Mouse (Mus musculus) liver, adult 2 months (tissue): Measurements from ENCODE around the gene Rnf26.

ENCODE experiments used
- CTCF ChIP-seq: fragments of 200-500 bp; IDR thresholded peaks from 2 replicates; pipeline ENCODE4 v1.5.1; 2011; ENCODE audit warnings: low read depth, low read length, control low read depth
- POLR2A ChIP-seq: fragments of 200-500 bp; IDR thresholded peaks from 2 replicates; pipeline ENCODE4 v1.6.1; 2011; ENCODE audit warnings: low read length, control low read depth; ENCODE audit not compliant: insufficient read depth; ENCODE audit errors: extremely low read depth

- TF ChIP-seq CTCF (no peak), POLR2A (no peak)
These were observed 35.0 kb downstream of the Rnf26 start for GRCm38 (mm10) chr9:44078136-44078797.
